Mouse (Mus musculus) liver, embryonic 14.5 days (tissue): ENCODE results near the gene Hnrnpab. TPM values are rescaled to one million over a fixed set of nuclear protein-coding genes. Genes with fewer than 3 reads are reported as not detected.
A peak's percentile ranks its signal among the peaks of the same experiment; 100 is the strongest.

Experiments used
- ATAC-seq: fragments of 200-750 bp; cut with Nextera tagmentation; 2 replicates; pipeline ENCODE4 v1.8.0; 2017; ENCODE audit warnings: moderate number of reproducible peaks, mild to moderate bottlenecking, moderate library complexity; ENCODE audit not compliant: insufficient read depth
- DNase-seq, 3 experiments: peaks; one replicate each; pipeline ENCODE4 v3.0.0-alpha.2; 2012 to 2013; ENCODE audit warnings: low read depth in 3 of 3, low spot score in 3 of 3
- H3K27ac ChIP-seq: fragments of 300-500 bp; sonication (generic); 2 replicates; pipeline ENCODE4 v1.5.1; 2014; ENCODE audit warnings: moderate library complexity, mild to moderate bottlenecking, control low read depth, inconsistent platforms
- H3K27me3 ChIP-seq: fragments of 300-500 bp; sonication (generic); 2 replicates; pipeline ENCODE4 v1.6.1; 2014; ENCODE audit warnings: mild to moderate bottlenecking, low read length, moderate library complexity; ENCODE audit not compliant: control insufficient read depth, insufficient read depth
- H3K36me3 ChIP-seq: fragments of 300-500 bp; sonication (generic); replicated peaks from 2 replicates; pipeline ENCODE4 v1.6.1; 2014; ENCODE audit warnings: low read depth; ENCODE audit not compliant: control insufficient read depth, insufficient read depth
- H3K4me1 ChIP-seq, 2 experiments: fragments of 200-500 bp in 1 of 2; fragments of 300-500 bp in 1 of 2; sonication (generic) in 1 of 2; replicated peaks; 2 replicates each; pipeline ENCODE4 v1.6.1; 2012 to 2014; ENCODE audit warnings: antibody characterized with exemption in 1 of 2, inconsistent platforms in 1 of 2, low read length in 1 of 2; ENCODE audit not compliant: control insufficient read depth in 2 of 2, insufficient read depth in 2 of 2
- H3K4me2 ChIP-seq: fragments of 300-500 bp; sonication (generic); 2 replicates; pipeline ENCODE4 v1.6.1; 2014; ENCODE audit warnings: low read depth, mild to moderate bottlenecking, control low read depth, moderate library complexity
- H3K4me3 ChIP-seq, 2 experiments: fragments of 200-500 bp in 1 of 2; fragments of 300-500 bp in 1 of 2; sonication (generic) in 1 of 2; 2 replicates each; pipeline ENCODE4 v1.5.1; 2012 to 2014; ENCODE audit warnings: low read depth in 2 of 2, low read length in 2 of 2, mild to moderate bottlenecking in 2 of 2, control low read depth in 1 of 2, inconsistent platforms in 1 of 2, moderate library complexity in 1 of 2; ENCODE audit not compliant: insufficient read depth in 1 of 2
- H3K9ac ChIP-seq: fragments of 300-500 bp; sonication (generic); replicated peaks from 2 replicates; pipeline ENCODE4 v1.6.1; 2014; ENCODE audit warnings: mild to moderate bottlenecking, control low read depth, moderate library complexity
- H3K9me3 ChIP-seq: fragments of 300-500 bp; sonication (generic); 2 replicates; pipeline ENCODE4 v1.6.1; 2016; ENCODE audit warnings: low read length, mixed read lengths; ENCODE audit not compliant: control insufficient read depth
- CTCF ChIP-seq: IDR thresholded peaks from 2 replicates; pipeline ENCODE4 v1.5.1; 2016; ENCODE audit warnings: antibody characterized with exemption, low read depth, control low read depth
- EP300 ChIP-seq: IDR thresholded peaks from 2 replicates; pipeline ENCODE4 v1.6.1; 2016; ENCODE audit warnings: antibody characterized with exemption, low read depth
- WGBS: fragments of 180-500 bp; shearing (Covaris S2); extraction: QIAGEN DNeasy Blood & Tissue Kit; methylation state at CpG from one replicate; pipeline ENCODE4 v1.1.7; 2014; ENCODE audit not compliant: insufficient replicate concordance; 5-methylcytosine and 5-hydroxymethylcytosine counted together
- polyA plus RNA-seq, 2 experiments: library from polyadenylated mRNA; depleted of rRNA in 1 of 2; stranded (reverse) in 1 of 2; unstranded in 1 of 2; fragments of >200 nt; fragmentation: Nextera tagmentation in 1 of 2; extraction: Ambion mirVana in 1 of 2; gene quantifications; 2 replicates each; pipeline versions ENCODE4 v1.2.1 to v1.2.3; 2012 to 2014

Gene Hnrnpab
- polyA plus RNA-seq, 2 experiments: 220 to 260 TPM

DNA sequence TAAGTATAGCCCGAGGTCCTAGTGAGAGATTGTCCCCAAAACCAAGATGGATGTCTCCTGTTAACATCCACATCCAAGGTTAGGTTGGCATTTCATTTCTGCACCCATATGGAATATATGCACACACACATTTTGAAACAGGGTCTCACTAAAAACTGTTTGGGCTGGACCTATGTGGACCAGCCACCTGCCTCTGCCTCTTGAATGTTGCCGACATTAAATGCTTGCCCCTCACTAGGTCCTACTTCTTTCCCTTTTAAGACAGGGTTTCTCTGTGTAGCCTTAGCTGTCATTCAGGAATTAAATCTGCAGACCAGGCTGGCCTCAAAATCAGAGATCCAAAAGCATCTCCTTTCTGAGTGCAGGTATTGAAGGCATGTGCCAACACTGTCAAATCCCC lies 9.1 kb downstream of the Hnrnpab start:
- Histone ChIP-seq H3K4me1 (no peaks in the 10 kb centered on the region), H3K36me3 (peaks cover 96% of the 10 kb centered on the region), H3K4me3 (no peak overlapping the region), H3K4me2 (no peak overlapping the region), H3K9me3 (no peaks in the 10 kb centered on the region), H3K27me3 (no peaks in the 10 kb centered on the region), H3K9ac (no peak overlapping the region), H3K27ac (no peak overlapping the region)
- ATAC-seq: no peak
- TF ChIP-seq CTCF (no peak), EP300 (no peak)
- WGBS: 63% methylated on average over 2 of the region's 2 CpGs
- no peak for DNase-seq

DNA sequence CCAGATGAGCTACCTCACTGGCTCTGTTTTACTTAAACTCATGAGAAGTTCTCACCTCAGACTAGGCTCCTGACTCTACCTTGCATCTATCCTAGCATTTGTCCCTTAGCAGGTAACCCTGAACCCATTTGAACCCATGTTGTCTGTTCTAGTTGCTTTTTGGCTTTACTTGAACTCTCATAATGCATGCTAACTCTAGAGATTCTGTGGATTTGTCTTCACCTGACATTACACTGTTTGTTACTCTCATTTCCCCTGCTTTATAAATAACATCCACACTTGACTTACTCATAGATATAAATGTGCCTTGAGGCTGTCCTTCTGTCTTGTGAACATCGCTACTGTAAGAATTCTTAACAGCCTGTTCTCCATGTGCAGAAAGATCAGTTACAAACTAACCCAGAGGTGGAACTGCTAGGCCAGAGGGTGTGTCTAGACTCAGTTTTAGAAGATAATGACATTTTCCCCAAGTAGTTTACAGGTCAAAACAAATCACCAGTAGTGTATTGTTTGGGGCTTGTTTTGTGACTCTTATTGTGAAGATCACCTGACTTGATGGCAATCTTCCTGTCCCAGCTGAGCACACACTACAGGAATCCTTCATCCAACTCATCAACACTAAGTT lies 11.1 kb downstream of the Hnrnpab start:
- WGBS: 81% methylated on average over 1 of the region's 1 CpGs

DNA sequence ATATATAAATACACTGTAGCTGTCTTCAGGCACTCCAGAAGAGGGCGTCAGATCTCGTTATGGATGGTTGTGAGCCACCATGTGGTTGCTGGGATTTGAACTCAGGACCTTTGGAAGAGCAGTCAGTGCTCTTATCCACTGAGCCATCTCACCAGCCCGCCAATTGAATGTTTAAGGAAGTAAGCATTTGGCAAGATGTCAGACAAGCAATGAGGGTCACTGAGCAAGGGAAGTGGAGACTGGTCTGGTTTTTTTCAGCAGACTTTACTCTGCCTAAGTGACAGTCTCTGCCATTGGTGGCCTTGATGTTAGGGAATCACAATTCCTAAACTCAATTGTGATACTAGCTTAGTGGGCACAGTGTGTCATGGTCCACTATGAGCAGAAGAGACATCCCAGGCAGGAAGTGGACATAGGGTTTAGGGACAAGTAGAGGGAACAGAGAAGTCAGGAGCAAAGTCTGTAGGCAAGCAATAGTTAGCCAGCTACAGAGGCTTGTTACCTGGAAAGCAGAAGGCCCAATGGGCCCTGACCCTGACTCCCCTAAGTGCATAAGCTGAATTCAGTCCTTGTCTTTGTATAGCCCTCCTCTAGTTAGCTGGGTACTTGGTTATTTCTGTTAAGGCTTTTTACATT lies 11.8 kb downstream of the Hnrnpab start:
- H3K36me3 ChIP-seq: peaks cover 88% of the 10 kb centered on the region
- WGBS: 52% methylated on average over 3 of the region's 3 CpGs
- no peak for DNase-seq
- H3K9me3 ChIP-seq: no peaks in the 10 kb centered on the region
- no peak overlapping the region for H3K27ac ChIP-seq
- H3K9ac ChIP-seq: no peak overlapping the region
- no peak overlapping the region for H3K4me2 ChIP-seq
- TF ChIP-seq CTCF (no peak), EP300 (no peak)
- no peak overlapping the region for H3K4me3 ChIP-seq
- no peaks in the 10 kb centered on the region for H3K4me1 ChIP-seq
- ATAC-seq: 0 out of 2 replicates have a peak, but pooled peaks have one; percentile 3
- H3K27me3 ChIP-seq: no peaks in the 10 kb centered on the region

More for the DNA sequence above, 11.1 kb downstream of the Hnrnpab start:
- DNase-seq (no peak), ATAC-seq (no peak)
- Histone ChIP-seq H3K9me3 (no peaks in the 10 kb centered on the region), H3K4me2 (no peak overlapping the region), H3K27ac (no peak overlapping the region), H3K4me3 (no peak overlapping the region), H3K4me1 (no peaks in the 10 kb centered on the region), H3K36me3 (peaks cover 95% of the 10 kb centered on the region), H3K27me3 (no peaks in the 10 kb centered on the region), H3K9ac (no peak overlapping the region)
- TF ChIP-seq CTCF (no peak), EP300 (no peak)

DNA sequence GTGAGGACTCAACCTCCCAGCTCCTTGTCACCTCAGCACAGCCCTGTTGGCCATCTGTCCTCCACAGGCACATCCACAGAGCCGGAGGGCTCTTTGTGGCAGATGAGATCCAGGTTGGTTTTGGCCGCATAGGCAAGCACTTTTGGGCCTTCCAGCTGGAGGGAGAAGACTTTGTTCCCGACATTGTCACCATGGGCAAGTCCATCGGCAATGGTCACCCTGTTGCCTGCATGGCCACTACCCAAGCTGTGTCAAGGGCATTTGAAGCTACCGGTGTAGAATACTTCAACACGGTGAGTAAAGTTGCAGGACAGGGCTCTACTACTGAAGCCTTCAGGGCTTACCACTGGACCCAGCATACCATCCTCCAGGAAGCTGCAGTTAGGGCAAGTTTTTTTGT lies 12.8 kb downstream of the Hnrnpab start:
- TF ChIP-seq EP300: no peak
- TF ChIP-seq CTCF: no peak
- 83% methylated on average over 6 of the region's 6 CpGs for WGBS
- DNase-seq (no peak), ATAC-seq (no peak)
- no peaks in the 10 kb centered on the region for H3K4me1 ChIP-seq
- H3K36me3 ChIP-seq: peaks cover 80% of the 10 kb centered on the region
- H3K4me3 ChIP-seq: no peak overlapping the region
- H3K4me2 ChIP-seq: no peak overlapping the region
- H3K27ac ChIP-seq: no peak overlapping the region
- no peaks in the 10 kb centered on the region for H3K9me3 ChIP-seq
- H3K9ac ChIP-seq: no peak overlapping the region
- H3K27me3 ChIP-seq: no peaks in the 10 kb centered on the region

DNA sequence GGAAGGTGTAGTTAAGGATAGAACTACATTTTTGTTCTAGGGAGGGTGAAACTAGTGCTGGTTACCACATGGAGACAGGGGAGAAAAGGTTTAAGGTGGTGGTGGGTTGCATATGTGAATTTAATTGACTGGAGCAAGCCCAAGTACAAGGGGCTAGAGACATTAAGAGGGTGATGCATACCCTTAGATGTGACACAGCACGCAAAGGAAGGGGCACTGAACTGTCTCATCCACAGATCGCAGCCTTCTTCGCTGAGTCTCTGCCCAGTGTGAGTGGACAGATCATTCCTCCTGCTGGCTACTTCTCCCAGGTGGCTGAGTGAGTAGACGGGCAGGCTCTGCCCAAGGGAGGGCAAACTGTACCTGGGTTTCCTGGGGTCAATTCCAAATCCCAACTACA lies 13.3 kb downstream of the Hnrnpab start:
- Histone ChIP-seq H3K4me3 (no peak overlapping the region), H3K4me2 (no peak overlapping the region), H3K27me3 (no peaks in the 10 kb centered on the region), H3K9ac (no peak overlapping the region), H3K9me3 (no peaks in the 10 kb centered on the region), H3K36me3 (peaks cover 79% of the 10 kb centered on the region), H3K27ac (no peak overlapping the region), H3K4me1 (no peaks in the 10 kb centered on the region)
- DNase-seq: no peak
- no peak for ATAC-seq
- TF ChIP-seq EP300 (no peak), CTCF (no peak)
- WGBS: 86% methylated on average over 4 of the region's 4 CpGs
